Mouse (Mus musculus): ENCODE results near the gene Apol10b. TPM values are rescaled to one million over a fixed set of nuclear protein-coding genes. Genes with fewer than 3 reads are reported as not detected.
"Not testable (repeated sequence)": the region's sequence is repeated elsewhere in the genome, so short reads cannot be mapped to it uniquely, and the experiment has no call there.

Gene Apol10b
- polyA plus RNA-seq (2016; fragmentation: Nextera tagmentation; extraction: Ambion mirVana) = not detected in 2 replicates

GRCm38 (mm10) chr15:77595961-77596360 is at the start of gene Apol10b:
Apol10b (minus strand) TSS chr15:77596125.
- Histone ChIP-seq H3K27ac (no peak within 1 kb of the TSS), H3K27me3 (ENCODE audit: insufficient read depth, poor library complexity, severe bottlenecking) (no peaks in the 10 kb centered on the region), H3K4me1 (replicated peaks) (no peaks in the 10 kb centered on the region), H3K4me3 (no peak within 1 kb of the TSS), H3K36me3 (no peaks in the 10 kb centered on the region), H3K9me3 (no peaks in the 10 kb centered on the region)
- 73% methylated on average over 5 of the region's 5 CpGs for WGBS
- no peak for DNase-seq (ENCODE audit: low spot score)

GRCm38 (mm10) chr15:77643176-77643575 is 47.3 kb upstream of the Apol10b start, which contains the start of gene Apol11b:
Apol11b (minus strand) TSS chr15:77643286.
- H3K4me3 ChIP-seq; H3K4me1 ChIP-seq (replicated peaks); H3K27me3 ChIP-seq (ENCODE audit: insufficient read depth, poor library complexity, severe bottlenecking); DNase-seq (ENCODE audit: low spot score); H3K36me3 ChIP-seq; H3K27ac ChIP-seq; H3K9me3 ChIP-seq: not testable (repeated sequence)
- WGBS = 72% methylated on average over 2 of the region's 2 CpGs

GRCm38 (mm10) chr15:77629822-77630221 is 33.9 kb upstream of the Apol10b start:
- not testable (repeated sequence) for H3K9me3 ChIP-seq; H3K36me3 ChIP-seq; H3K4me1 ChIP-seq (replicated peaks); H3K27ac ChIP-seq; H3K4me3 ChIP-seq; DNase-seq (ENCODE audit: low spot score); H3K27me3 ChIP-seq (ENCODE audit: insufficient read depth, poor library complexity, severe bottlenecking)
- 83% methylated on average over 3 of the region's 3 CpGs for WGBS

- H3K4me3 ChIP-seq; H3K27me3 ChIP-seq (ENCODE audit: insufficient read depth, poor library complexity, severe bottlenecking); H3K27ac ChIP-seq; H3K9me3 ChIP-seq; H3K4me1 ChIP-seq (replicated peaks); DNase-seq (ENCODE audit: low spot score); H3K36me3 ChIP-seq: not testable (repeated sequence)
- 58% methylated on average over 9 of the region's 9 CpGs for WGBS
These were observed 32.7 kb upstream of the Apol10b start for GRCm38 (mm10) chr15:77628647-77629046.

- WGBS = 81% methylated on average over 4 of the region's 4 CpGs
- H3K27ac ChIP-seq; H3K27me3 ChIP-seq (ENCODE audit: insufficient read depth, poor library complexity, severe bottlenecking); H3K9me3 ChIP-seq; H3K4me3 ChIP-seq; H3K36me3 ChIP-seq; DNase-seq (ENCODE audit: low spot score); H3K4me1 ChIP-seq (replicated peaks): not testable (repeated sequence)
These were observed 30.5 kb upstream of the Apol10b start for GRCm38 (mm10) chr15:77626471-77626870.

GRCm38 (mm10) chr15:77624710-77625109 is 28.8 kb upstream of the Apol10b start:
- Histone ChIP-seq H3K36me3 (no peaks in the 10 kb centered on the region), H3K9me3 (no peaks in the 10 kb centered on the region), H3K4me3 (no peak overlapping the region), H3K4me1 (replicated peaks) (peaks cover 9% of the 10 kb centered on the region), H3K27ac (no peak overlapping the region), H3K27me3 (ENCODE audit: insufficient read depth, poor library complexity, severe bottlenecking) (no peaks in the 10 kb centered on the region)
- DNase-seq (ENCODE audit: low spot score) = no peak
- WGBS = 81% methylated on average over 1 of the region's 1 CpGs

GRCm38 (mm10) chr15:77606069-77606468 is 10.1 kb upstream of the Apol10b start:
- no peak for DNase-seq (ENCODE audit: low spot score)
- Histone ChIP-seq H3K27me3 (ENCODE audit: insufficient read depth, poor library complexity, severe bottlenecking) (no peaks in the 10 kb centered on the region), H3K4me1 (replicated peaks) (no peaks in the 10 kb centered on the region), H3K9me3 (no peaks in the 10 kb centered on the region), H3K27ac (no peak overlapping the region), H3K4me3 (no peak overlapping the region), H3K36me3 (no peaks in the 10 kb centered on the region)
- WGBS = 94% methylated on average over 3 of the region's 3 CpGs

- no peak within 1 kb of the TSS for H3K4me3 ChIP-seq
- H3K9me3 ChIP-seq = no peaks in the 10 kb centered on the region
- H3K27ac ChIP-seq = no peak within 1 kb of the TSS
- WGBS = 93% methylated on average over 1 of the region's 1 CpGs
- no peaks in the 10 kb centered on the region for H3K27me3 ChIP-seq (ENCODE audit: insufficient read depth, poor library complexity, severe bottlenecking)
- no peak for DNase-seq (ENCODE audit: low spot score)
- H3K36me3 ChIP-seq = no peaks in the 10 kb centered on the region
- no peaks in the 10 kb centered on the region for H3K4me1 ChIP-seq (replicated peaks)
These were observed 3.0 kb upstream of the Apol10b start, which contains the start of gene Gm36245 for GRCm38 (mm10) chr15:77598958-77599357. Gm36245 (plus strand) TSS chr15:77599258.

GRCm38 (mm10) chr15:77598429-77598828 is 2.5 kb upstream of the Apol10b start:
- H3K27ac ChIP-seq = no peak overlapping the region
- H3K27me3 ChIP-seq (ENCODE audit: insufficient read depth, poor library complexity, severe bottlenecking) = no peaks in the 10 kb centered on the region
- H3K36me3 ChIP-seq = no peaks in the 10 kb centered on the region
- DNase-seq (ENCODE audit: low spot score) = no peak
- no peaks in the 10 kb centered on the region for H3K4me1 ChIP-seq (replicated peaks)
- no peaks in the 10 kb centered on the region for H3K9me3 ChIP-seq
- WGBS = 90% methylated on average over 3 of the region's 3 CpGs
- H3K4me3 ChIP-seq = no peak overlapping the region

GRCm38 (mm10) chr15:77593557-77593956 is 2.4 kb downstream of the Apol10b start:
- 86% methylated on average over 1 of the region's 1 CpGs for WGBS
- H3K36me3 ChIP-seq = no peaks in the 10 kb centered on the region
- H3K4me1 ChIP-seq (replicated peaks) = no peaks in the 10 kb centered on the region
- H3K9me3 ChIP-seq = no peaks in the 10 kb centered on the region
- DNase-seq (ENCODE audit: low spot score) = no peak
- no peaks in the 10 kb centered on the region for H3K27me3 ChIP-seq (ENCODE audit: insufficient read depth, poor library complexity, severe bottlenecking)
- no peak overlapping the region for H3K4me3 ChIP-seq
- no peak overlapping the region for H3K27ac ChIP-seq

GRCm38 (mm10) chr15:77590881-77591280 is 5.0 kb downstream of the Apol10b start:
- H3K9me3 ChIP-seq = no peaks in the 10 kb centered on the region
- 75% methylated on average over 2 of the region's 2 CpGs for WGBS
- no peak for DNase-seq (ENCODE audit: low spot score)
- no peaks in the 10 kb centered on the region for H3K36me3 ChIP-seq
- no peaks in the 10 kb centered on the region for H3K4me1 ChIP-seq (replicated peaks)
- H3K4me3 ChIP-seq = no peak overlapping the region
- H3K27ac ChIP-seq = no peak overlapping the region
- H3K27me3 ChIP-seq (ENCODE audit: insufficient read depth, poor library complexity, severe bottlenecking) = no peaks in the 10 kb centered on the region

GRCm38 (mm10) chr15:77588981-77589380 is 6.9 kb downstream of the Apol10b start:
- Histone ChIP-seq H3K36me3 (no peaks in the 10 kb centered on the region), H3K4me1 (replicated peaks) (no peaks in the 10 kb centered on the region), H3K27ac (no peak overlapping the region)

GRCm38 (mm10) chr15:77587026-77587425 is 8.9 kb downstream of the Apol10b start:
- no peak for DNase-seq (ENCODE audit: low spot score)
- no peaks in the 10 kb centered on the region for H3K4me1 ChIP-seq (replicated peaks)
- H3K27ac ChIP-seq = no peak overlapping the region
- no peaks in the 10 kb centered on the region for H3K27me3 ChIP-seq (ENCODE audit: insufficient read depth, poor library complexity, severe bottlenecking)
- no peak overlapping the region for H3K4me3 ChIP-seq
- H3K36me3 ChIP-seq = no peaks in the 10 kb centered on the region
- H3K9me3 ChIP-seq = peaks cover 7% of the 10 kb centered on the region

More at GRCm38 (mm10) chr15:77588981-77589380, 6.9 kb downstream of the Apol10b start:
- Histone ChIP-seq H3K9me3 (no peaks in the 10 kb centered on the region), H3K27me3 (ENCODE audit: insufficient read depth, poor library complexity, severe bottlenecking) (no peaks in the 10 kb centered on the region), H3K4me3 (no peak overlapping the region)
- DNase-seq (ENCODE audit: low spot score) = no peak

- DNase-seq (ENCODE audit: low spot score) = no peak
- WGBS = 79% methylated on average over 1 of the region's 1 CpGs
- H3K27ac ChIP-seq = no peak overlapping the region
- no peaks in the 10 kb centered on the region for H3K27me3 ChIP-seq (ENCODE audit: insufficient read depth, poor library complexity, severe bottlenecking)
- H3K36me3 ChIP-seq = no peaks in the 10 kb centered on the region
- H3K4me3 ChIP-seq = no peak overlapping the region
- no peaks in the 10 kb centered on the region for H3K4me1 ChIP-seq (replicated peaks)
- peaks cover 7% of the 10 kb centered on the region for H3K9me3 ChIP-seq
These were observed 14.2 kb downstream of the Apol10b start for GRCm38 (mm10) chr15:77581681-77582080.

All from hindbrain, embryonic 10.5 days (tissue).